Comparison of ENCODE assay signal across 8 mouse cellular contexts in genomic region chr7:125490947-125491735, GRCm38 (mm10). TPM values are rescaled to one million over a fixed set of nuclear protein-coding genes. Genes with fewer than 3 reads are reported as not detected.
DNase-seq lines count a peak whose midpoint lies in the region; ATAC-seq and TF ChIP-seq lines count a peak whose summit lies in the region.

TSS of gene Nsmce1 (minus strand) at chr7:125491596.

- DNase-seq in c-Kit-positive CD71-positive TER-119-positive erythroid progenitor cells, embryonic 14.5 days (ENCODE audit: low spot score) = peak; percentile 94
- peak; percentile 96 for DNase-seq in heart, postnatal 0 days (ENCODE audit: low spot score)
- DNase-seq in kidney, postnatal 4 days = peak; percentile 95 to 97

- H3K27ac ChIP-seq in forebrain, embryonic 12.5 days = peak within 1 kb of the TSS; percentile 85
- peak within 1 kb of the TSS; percentile 84 for H3K27ac ChIP-seq in heart, postnatal 0 days (ENCODE audit: low read depth)
- peak within 1 kb of the TSS; percentile 88 for H3K27ac ChIP-seq in liver, embryonic 16.5 days (ENCODE audit: low read length)
- peak within 1 kb of the TSS; percentile 90 for H3K27ac ChIP-seq in neural tube, embryonic 13.5 days (replicated peaks)
- H3K27ac ChIP-seq in testis, adult 2 months (ENCODE audit: control insufficient read depth, insufficient read depth, low read depth, low read length) = peak within 1 kb of the TSS; percentile 96

- no peaks in the 10 kb centered on the region for H3K27me3 ChIP-seq in E14TG2a.4 (ENCODE audit: insufficient read depth, low read length)
- peaks cover 8% of the 10 kb centered on the region; the same call in 1 of the 2 replicates for H3K27me3 ChIP-seq in forebrain, embryonic 12.5 days
- H3K27me3 ChIP-seq in heart, postnatal 0 days (ENCODE audit: control insufficient read depth, insufficient read depth, low read length) = no peaks in the 10 kb centered on the region
- no peaks in the 10 kb centered on the region for H3K27me3 ChIP-seq in liver, embryonic 16.5 days (ENCODE audit: control insufficient read depth, insufficient read depth, low read depth, low read length)
- H3K27me3 ChIP-seq in neural tube, embryonic 13.5 days = no peaks in the 10 kb centered on the region
- H3K27me3 ChIP-seq in testis, adult 2 months (ENCODE audit: control insufficient read depth, insufficient read depth, low read length) = no peaks in the 10 kb centered on the region

- no peak for TF ChIP-seq CTCF in E14TG2a.4 (conservative IDR thresholded peaks at IDR 0.05; ENCODE audit: low read length)
- TF ChIP-seq CTCF in heart, postnatal 0 days (IDR thresholded peaks at IDR 0.05; ENCODE audit: low read depth) = peak; percentile 37
- TF ChIP-seq CTCF in testis, adult 2 months (IDR thresholded peaks at IDR 0.05; ENCODE audit: control insufficient read depth, insufficient read depth, insufficient replicate concordance, low read depth, low read length) = no peak

- peak within 1 kb of the TSS; percentile 76 for H3K9ac ChIP-seq in forebrain, embryonic 12.5 days
- H3K9ac ChIP-seq in heart, postnatal 0 days (replicated peaks; ENCODE audit: low read depth, low read length) = peak within 1 kb of the TSS; percentile 61
- peak within 1 kb of the TSS; percentile 84 for H3K9ac ChIP-seq in liver, embryonic 16.5 days (ENCODE audit: low read depth, low read length)
- peak within 1 kb of the TSS; percentile 83 for H3K9ac ChIP-seq in neural tube, embryonic 13.5 days

- H3K4me3 ChIP-seq in E14TG2a.4 (replicated peaks; ENCODE audit: low read length) = peak within 1 kb of the TSS; percentile 84
- peak within 1 kb of the TSS; percentile 55 for H3K4me3 ChIP-seq in forebrain, embryonic 12.5 days (replicated peaks)
- H3K4me3 ChIP-seq in heart, postnatal 0 days (ENCODE audit: low read depth, low read length) = peak within 1 kb of the TSS; percentile 67
- peak within 1 kb of the TSS; percentile 74 for H3K4me3 ChIP-seq in liver, embryonic 16.5 days (ENCODE audit: low read depth, low read length)
- peak within 1 kb of the TSS; percentile 66 for H3K4me3 ChIP-seq in neural tube, embryonic 13.5 days
- H3K4me3 ChIP-seq in testis, adult 2 months (ENCODE audit: control insufficient read depth, low read depth, low read length) = peak within 1 kb of the TSS; percentile 97

- under 1% methylated on average over 56 of the region's 56 CpGs for WGBS in forebrain, embryonic 12.5 days
- under 1% methylated on average over 56 of the region's 56 CpGs for WGBS in heart, postnatal 0 days
- under 1% methylated on average over 56 of the region's 56 CpGs for WGBS in liver, embryonic 16.5 days (ENCODE audit: insufficient replicate concordance)
- WGBS in neural tube, embryonic 13.5 days = under 1% methylated on average over 56 of the region's 56 CpGs

- H3K36me3 ChIP-seq in E14TG2a.4 (ENCODE audit: insufficient read depth, low read length) = peaks cover 8% of the 10 kb centered on the region
- no peaks in the 10 kb centered on the region for H3K36me3 ChIP-seq in forebrain, embryonic 12.5 days (replicated peaks)
- H3K36me3 ChIP-seq in heart, postnatal 0 days (replicated peaks; ENCODE audit: control insufficient read depth, insufficient read depth, low read length) = peaks cover 2% of the 10 kb centered on the region
- H3K36me3 ChIP-seq in liver, embryonic 16.5 days (ENCODE audit: control insufficient read depth, insufficient read depth) = no peaks in the 10 kb centered on the region; the same call in 1 of the 2 replicates
- peaks cover 4% of the 10 kb centered on the region for H3K36me3 ChIP-seq in neural tube, embryonic 13.5 days
- H3K36me3 ChIP-seq in testis, adult 2 months (ENCODE audit: control insufficient read depth, insufficient read depth, low read length) = no peaks in the 10 kb centered on the region

- peaks cover 62% of the 10 kb centered on the region for H3K4me1 ChIP-seq in E14TG2a.4 (replicated peaks; ENCODE audit: low read depth, low read length)
- H3K4me1 ChIP-seq in forebrain, embryonic 12.5 days = peaks cover 21% of the 10 kb centered on the region
- peaks cover 19% of the 10 kb centered on the region for H3K4me1 ChIP-seq in heart, postnatal 0 days (ENCODE audit: control insufficient read depth, insufficient read depth)
- peaks cover 45% of the 10 kb centered on the region for H3K4me1 ChIP-seq in liver, embryonic 16.5 days (ENCODE audit: control insufficient read depth, low read depth, low read length)
- peaks cover 29% of the 10 kb centered on the region for H3K4me1 ChIP-seq in neural tube, embryonic 13.5 days (replicated peaks)
- H3K4me1 ChIP-seq in testis, adult 2 months (ENCODE audit: control insufficient read depth, insufficient read depth, low read length) = peaks cover 6% of the 10 kb centered on the region

- ATAC-seq in forebrain, embryonic 12.5 days (ENCODE audit: low FRiP score) = peak; percentile 99
- peak; percentile 99 for ATAC-seq in heart, postnatal 0 days (ENCODE audit: insufficient read depth, low read depth)
- ATAC-seq in liver, embryonic 16.5 days (ENCODE audit: low read depth) = peak; percentile 97
- peak; percentile 99 for ATAC-seq in neural tube, embryonic 13.5 days (ENCODE audit: low read depth)

- peak; percentile 51; the same call in 1 of the 2 replicates for TF ChIP-seq EP300 in heart, postnatal 0 days (IDR thresholded peaks at IDR 0.05; ENCODE audit: low read depth)

- H3K9me3 ChIP-seq in E14TG2a.4 (ENCODE audit: low read length) = no peaks in the 10 kb centered on the region
- H3K9me3 ChIP-seq in forebrain, embryonic 12.5 days = no peaks in the 10 kb centered on the region
- no peaks in the 10 kb centered on the region for H3K9me3 ChIP-seq in heart, postnatal 0 days (replicated peaks; ENCODE audit: control insufficient read depth, low read length)
- no peaks in the 10 kb centered on the region for H3K9me3 ChIP-seq in liver, embryonic 16.5 days (replicated peaks; ENCODE audit: control insufficient read depth, low read length)
- H3K9me3 ChIP-seq in neural tube, embryonic 13.5 days = no peaks in the 10 kb centered on the region

- H3K4me2 ChIP-seq in forebrain, embryonic 12.5 days = peak within 1 kb of the TSS; percentile 69
- H3K4me2 ChIP-seq in heart, postnatal 0 days (ENCODE audit: low read depth, low read length) = peak within 1 kb of the TSS; percentile 80
- H3K4me2 ChIP-seq in liver, embryonic 16.5 days (ENCODE audit: low read depth, low read length) = peak within 1 kb of the TSS; percentile 90
- peak within 1 kb of the TSS; percentile 78 for H3K4me2 ChIP-seq in neural tube, embryonic 13.5 days

- peak; percentile 95 for TF ChIP-seq POLR2A in testis, adult 2 months (IDR thresholded peaks at IDR 0.05; ENCODE audit: control insufficient read depth, low read depth, low read length)

RNA-seq across cellular contexts. Expression of gene Nsmce1, which starts in this region (rescaled TPM):
- polyA plus RNA-seq in forebrain, embryonic 12.5 days (2016; fragmentation: Nextera tagmentation; extraction: Ambion mirVana) = 113 and 114 TPM in 2 replicates
- total RNA-seq in heart, postnatal 0 days (2014; rRNA removed; ENCODE audit: low replicate concordance) = 37.0 and 50.3 TPM in 2 replicates
- 96.0 and 96.4 TPM in 2 replicates for polyA plus RNA-seq in heart, postnatal 0 days (2015; fragmentation: Nextera tagmentation; extraction: Ambion mirVana)
- polyA plus RNA-seq in liver, embryonic 16.5 days (2015; fragmentation: Nextera tagmentation; extraction: Ambion mirVana) = 64.6 and 70.3 TPM in 2 replicates
- 93.2 and 105 TPM in 2 replicates for polyA plus RNA-seq in neural tube, embryonic 13.5 days (2015; fragmentation: Nextera tagmentation; extraction: Ambion mirVana)
- polyA plus RNA-seq in testis, adult 2 months (2012; rRNA removed) = 181 and 191 TPM in 2 replicates

Comparison
In these comparisons a context has a peak if more than half of its experiments do, and no peak if none do; other contexts are left out.
1. Peak in every context shown above with its lines: DNase-seq, ATAC-seq, H3K4me3 ChIP-seq and H3K27ac ChIP-seq.